Mouse (Mus musculus) c-Kit-positive CD71-negative TER-119-negative erythroid progenitor cells, embryonic 14.5 days (primary cell): ENCODE measurements around the gene Ddx1.
"Not testable (repeated sequence)": the region's sequence is repeated elsewhere in the genome, so short reads cannot be mapped to it uniquely, and the experiment has no call there.

Experiments
- DNase-seq: peaks from one replicate; pipeline ENCODE4 v3.0.0-alpha.2; 2013; ENCODE audit warnings: low read depth

Gene Ddx1

DNA sequence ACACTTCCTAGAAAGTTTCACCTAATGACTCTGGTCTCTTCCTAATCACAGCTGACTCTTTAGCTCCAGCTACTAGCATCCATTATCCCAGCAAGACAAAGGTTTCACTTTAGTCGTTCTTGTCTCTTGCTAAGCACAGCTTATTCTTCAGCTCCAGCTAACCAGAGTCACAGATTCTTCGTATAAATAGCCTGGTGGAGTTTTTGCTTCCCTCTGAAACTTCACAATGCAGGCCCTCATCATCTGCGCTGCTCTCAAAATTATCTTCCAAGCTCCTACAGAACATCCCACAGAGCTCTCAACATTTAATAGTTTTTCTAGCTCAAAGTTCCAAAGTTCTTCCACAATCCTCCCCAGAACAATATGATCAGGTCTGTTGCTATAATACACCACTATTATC is 43.3 kb downstream of the Ddx1 start:
- DNase-seq = no peak

DNA sequence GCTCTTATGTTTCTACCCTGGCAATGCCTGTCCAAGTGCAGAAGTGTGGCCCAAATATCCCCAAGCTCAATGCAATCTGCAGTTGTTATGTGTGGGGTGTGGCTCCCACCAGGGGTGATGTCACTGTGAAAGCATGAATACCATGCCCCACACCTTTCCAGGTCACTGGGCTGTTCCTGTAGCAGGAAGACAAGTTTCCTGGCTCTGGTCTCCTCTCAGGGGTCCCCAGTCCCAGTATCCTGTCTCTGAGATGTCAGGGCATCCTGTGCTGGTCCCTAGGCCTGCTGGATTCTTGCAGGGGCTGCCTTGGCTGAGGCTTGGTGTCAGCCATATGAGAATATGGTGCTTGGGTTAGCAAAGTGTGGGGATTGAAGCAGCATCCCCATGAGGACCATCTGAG is 46.7 kb downstream of the Ddx1 start:
- no peak for DNase-seq

DNA sequence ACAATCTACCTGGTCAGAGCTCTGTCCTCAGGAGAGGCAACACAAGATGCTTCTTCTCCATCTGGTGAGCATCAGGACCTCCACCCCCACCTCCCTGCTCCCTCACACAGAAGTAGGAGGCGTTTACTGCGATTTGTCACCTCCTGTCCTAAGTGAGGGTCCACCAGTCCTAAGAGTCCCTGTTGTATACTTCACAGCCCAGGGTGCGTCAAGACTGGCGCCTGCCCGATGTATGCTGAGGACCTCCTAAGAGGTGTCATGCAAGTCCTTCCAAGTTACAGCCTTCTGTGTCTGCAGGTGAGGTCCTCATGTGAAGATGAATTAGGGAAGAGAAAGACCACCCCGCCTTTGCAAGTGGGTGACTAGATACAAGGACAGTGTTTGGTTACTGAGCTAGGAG is 48.4 kb downstream of the Ddx1 start:
- DNase-seq = no peak

DNA sequence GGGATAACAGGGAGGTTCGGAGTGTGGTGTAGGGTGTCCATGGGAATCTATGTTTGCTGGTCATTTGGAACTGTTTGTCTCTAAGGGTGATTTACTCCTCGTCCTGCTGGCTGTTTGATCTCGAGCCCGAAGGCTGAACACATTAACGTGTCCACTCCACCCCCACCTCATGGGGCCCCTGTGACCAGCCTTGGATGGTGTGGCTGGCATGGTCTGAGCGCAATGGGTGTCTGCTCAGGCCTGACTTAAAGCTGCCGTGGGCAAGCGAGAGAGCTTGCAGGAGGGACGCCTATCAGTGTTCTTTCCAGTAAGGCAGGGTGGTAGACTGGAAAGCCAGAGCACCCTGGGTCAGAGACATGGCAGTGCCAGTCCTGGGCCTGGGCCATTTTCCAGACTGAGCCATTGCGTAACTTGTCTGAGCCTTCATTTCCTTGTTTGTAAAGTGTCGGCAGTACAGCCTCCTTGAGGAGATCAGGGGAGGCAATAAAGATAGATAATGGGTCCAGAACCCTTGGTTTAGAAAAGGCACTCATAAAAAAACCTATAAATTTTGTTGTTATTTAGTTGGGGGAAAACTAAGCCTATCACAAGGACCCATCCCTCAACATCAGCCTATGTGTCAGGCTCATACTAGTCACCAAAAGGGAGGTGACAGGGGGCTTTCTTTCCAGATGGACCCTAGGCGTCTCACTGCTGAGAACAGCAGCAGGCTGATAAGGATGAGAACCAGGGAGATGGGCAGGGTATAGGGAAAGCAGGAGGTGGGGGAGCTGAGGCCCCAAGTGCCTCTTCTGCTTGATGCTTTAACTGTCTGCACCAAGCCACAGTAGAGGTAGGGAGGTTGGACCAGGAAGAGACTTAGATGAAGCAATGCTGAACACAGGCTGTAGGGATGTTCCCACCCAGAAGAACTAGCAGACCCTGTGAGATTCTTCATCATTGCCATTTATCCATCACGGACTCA is 49.4 kb downstream of the Ddx1 start:
- no peak for DNase-seq

DNA sequence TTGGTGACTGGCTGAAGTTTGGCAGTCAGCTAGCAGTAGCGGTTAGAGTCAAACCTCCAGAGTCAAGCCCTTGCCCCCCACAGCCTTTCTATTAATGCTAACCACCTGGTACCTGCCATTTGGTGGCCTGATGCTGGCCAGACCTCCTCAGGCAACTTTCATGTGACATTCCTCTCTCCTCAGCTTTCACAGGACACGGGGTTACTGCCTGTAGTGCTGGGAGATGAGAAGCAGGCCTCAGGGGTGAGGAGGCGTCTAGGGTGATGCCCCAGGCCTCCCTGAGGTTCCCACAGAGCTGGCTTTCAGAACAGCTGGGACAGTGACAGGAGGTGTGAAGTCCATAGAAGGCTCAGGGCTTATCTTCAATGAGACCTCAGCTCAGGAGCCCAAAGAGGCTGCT is 50.9 kb downstream of the Ddx1 start:
- DNase-seq = no peak

DNA sequence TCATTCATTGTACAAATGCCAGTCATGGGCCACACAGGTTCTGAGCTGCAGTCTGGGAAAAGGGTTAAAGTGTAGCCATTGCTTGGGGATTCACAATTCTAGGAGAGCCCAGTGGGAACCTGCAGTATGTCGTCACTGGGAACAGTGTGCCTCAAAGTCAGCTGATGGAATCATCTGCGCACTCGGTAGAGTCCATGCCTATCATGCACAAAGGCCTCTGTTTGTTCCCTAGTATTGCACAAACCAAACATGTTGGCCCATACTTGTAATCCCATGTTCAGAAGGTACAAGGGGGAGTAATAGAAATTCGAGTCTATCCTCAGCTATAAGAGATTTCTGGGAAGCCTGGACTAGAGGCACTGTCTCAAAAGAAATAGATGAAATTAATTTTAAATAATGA is 52.9 kb downstream of the Ddx1 start:
- no peak for DNase-seq

DNA sequence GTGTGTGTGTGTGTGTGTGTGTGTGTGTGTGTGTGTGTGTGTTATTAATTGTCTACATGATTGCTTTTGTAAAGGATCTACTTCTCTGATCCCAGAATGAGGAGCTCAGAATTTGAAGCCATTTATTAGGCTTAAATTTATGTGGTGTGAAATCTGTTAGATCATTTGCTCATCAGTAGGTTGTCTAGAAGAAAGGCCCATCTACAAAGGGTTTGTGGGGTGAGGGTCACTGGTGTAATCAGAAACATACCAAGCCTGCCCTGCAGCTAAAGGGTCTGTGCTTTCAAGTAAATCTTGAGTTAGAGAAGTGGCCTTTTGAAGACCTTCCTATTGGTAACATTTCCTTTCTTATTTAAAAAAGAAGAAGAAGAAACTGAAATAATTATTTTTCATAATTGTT is 53.5 kb downstream of the Ddx1 start:
- no peak for DNase-seq

DNA sequence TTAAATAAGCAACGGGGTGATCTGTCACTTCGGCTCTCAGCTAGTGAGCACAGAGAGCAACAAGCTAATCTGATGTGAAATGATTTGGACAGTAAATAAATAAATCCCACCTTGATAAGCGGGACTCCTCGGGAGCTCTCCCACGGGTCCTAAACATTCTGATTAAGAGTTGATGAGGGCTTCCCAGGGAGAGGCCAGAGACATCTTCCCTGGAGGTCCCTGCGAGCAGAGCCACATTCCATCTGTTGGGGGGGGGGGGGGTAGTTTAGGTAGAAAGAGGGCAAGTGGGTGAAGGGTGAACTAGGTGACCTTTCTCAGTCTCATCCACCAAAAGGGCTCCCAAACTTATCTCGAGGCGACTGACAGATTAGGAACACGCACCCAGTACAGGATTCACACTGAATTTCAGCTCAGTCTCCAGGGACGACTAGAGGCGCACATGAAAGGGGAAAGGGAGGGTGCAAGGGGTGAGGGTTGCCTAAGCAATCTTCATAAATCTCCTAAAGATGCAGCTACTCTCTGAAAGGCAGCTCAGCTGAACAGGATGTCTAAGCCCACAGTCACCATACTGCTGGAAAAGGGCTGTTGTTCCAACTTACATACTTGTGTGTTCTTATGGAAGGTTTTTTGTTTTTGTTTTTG is 60.8 kb downstream of the Ddx1 start:
- no peak for DNase-seq

DNA sequence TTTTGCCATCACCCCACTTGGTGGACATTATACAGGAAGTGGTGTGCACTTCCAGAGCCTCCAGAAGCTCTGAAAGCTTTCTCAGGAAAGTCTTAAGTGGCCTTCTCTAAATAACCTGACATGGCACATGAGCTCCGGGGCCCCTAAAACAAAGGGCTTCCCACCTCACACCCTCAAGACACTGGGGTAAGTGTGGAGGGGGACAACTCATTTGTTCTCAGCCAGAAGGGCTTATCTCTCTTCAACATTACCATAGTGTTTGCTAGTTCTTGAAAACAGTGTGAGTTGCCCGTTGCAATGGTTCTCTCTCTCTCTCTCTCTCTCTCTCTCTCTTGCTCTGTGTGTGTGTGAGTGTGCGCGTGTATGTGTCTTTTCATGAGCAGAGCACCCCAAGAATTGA is 62.8 kb downstream of the Ddx1 start:
- no peak for DNase-seq

DNA sequence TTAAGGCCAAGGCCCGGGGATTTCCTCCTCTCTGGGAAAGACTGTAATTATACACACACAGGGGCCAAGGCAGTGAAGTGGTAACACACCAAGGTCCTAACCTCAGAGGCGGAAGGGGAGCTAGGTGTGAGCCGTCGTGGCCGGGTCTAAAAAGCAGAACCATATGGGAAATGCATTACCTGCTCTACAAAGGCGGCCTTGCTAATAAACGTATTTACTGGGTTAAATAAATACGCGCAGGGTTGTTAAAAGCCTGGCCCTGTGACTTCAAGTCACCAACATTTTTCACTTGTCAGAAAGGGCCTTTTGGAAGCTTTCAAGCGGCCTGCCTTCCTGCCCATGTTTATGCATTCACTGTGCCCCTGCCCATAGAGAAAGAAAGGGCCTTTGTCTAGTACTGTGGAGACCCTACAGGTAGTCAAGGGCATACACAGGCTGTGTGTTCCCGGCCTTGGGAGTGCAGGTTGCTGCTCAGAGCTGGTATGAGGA is 64.1 kb downstream of the Ddx1 start:
- DNase-seq = no peak

DNA sequence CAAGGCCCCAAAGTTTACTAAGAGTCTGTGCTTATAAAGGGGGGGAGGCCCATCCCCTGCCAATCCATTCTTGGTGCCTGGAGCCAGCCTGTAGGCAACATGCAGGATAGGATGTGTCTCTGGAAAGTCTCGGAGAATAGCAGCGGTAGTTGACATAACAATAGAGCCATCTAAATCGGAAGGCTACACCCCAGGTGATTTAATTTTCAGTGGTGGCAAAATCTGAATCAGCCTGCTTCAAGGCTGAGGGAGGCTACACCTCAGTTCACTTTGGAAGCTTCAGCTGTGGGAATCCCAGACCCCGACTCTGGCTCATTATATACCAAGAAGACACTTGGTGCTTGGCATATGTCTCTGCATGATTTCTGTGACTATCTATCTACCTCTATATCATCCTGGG is 64.9 kb downstream of the Ddx1 start:
- DNase-seq = not testable (repeated sequence)

DNA sequence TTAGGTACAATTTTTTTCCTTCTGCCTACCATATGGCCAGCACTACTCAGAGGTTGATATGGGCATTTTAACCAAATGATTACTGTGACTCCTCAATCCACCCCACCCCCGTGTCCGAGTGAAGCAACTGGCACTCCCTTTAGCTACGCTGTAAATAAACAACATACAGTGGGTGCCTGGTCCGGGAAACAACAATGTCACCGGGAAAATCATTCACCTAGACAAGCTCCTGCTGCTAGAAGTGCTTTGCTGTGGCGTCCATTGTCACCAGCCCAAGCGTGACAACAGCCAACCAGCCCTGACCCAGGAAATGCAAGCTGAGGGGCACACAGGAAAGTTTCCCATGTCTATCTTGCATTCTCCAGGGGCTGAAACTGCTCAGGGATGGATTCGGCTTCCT is 66.8 kb downstream of the Ddx1 start:
- no peak for DNase-seq

DNA sequence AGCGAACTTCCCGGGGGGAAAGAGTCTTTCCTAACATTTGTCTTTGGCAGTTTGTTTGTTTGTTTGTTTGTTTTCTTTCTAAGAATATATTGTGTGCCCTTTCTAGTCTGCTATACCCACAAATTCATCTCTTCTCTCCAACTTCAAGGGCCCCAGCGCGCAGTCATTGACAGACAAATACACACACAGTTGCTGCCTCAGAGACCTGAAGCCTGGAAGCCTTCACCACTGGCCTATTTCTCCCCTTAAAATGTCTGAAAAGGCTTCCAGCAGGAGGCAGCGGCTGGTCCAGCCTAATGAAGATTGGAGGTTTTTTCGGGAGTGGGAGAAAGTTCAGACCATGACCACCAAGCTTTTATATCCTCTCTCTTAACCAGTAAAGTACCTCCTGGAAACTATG is 67.3 kb downstream of the Ddx1 start:
- no peak for DNase-seq

DNA sequence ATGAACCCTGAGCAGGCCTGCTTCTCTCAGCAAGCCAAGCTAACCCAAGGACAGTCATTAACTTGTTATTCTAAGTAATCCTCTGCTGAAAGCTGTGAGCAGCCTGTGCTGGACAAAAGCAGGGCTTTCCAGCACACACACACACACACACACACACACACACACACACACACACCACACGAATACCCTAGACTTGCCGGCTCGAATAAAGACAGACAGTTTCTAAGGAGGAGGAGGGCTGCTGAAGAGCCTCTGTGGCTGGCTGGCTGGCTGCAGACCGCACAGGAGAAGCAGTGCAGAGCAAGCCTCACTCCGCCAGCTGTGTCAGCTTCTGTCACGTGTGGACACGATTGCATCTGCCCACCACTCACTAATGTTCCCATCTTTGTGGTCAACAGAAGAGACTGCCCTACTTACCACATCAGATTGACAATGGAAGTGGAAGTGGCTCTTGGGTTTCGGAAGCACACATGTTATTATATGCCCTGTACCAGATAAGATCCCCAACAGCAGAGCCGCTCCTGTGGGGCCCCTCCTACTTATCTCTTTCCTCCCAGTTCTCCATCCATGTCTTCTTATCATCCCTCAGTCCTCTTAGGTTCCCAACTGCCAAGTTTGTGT is 68.2 kb downstream of the Ddx1 start:
- DNase-seq = peak; percentile 54

DNA sequence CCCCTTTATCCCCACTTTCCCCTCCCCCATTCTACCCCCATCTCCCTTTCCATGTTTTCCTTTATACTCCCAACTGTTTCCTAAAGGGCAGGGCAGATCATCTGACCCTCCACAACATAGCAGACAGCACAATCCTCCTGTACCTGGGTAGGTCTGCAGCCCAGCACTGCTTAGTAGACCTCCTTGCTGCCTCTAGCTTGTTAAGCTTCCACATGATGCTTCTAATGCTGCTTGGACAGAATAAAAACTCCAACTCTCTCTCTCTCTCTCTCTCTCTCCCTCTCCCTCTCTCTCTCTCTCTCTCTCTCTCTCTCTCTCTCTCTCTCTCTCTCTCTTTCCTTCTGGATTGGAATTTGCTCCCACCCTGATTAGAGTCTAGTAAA is 68.7 kb downstream of the Ddx1 start:
- DNase-seq = no peak

DNA sequence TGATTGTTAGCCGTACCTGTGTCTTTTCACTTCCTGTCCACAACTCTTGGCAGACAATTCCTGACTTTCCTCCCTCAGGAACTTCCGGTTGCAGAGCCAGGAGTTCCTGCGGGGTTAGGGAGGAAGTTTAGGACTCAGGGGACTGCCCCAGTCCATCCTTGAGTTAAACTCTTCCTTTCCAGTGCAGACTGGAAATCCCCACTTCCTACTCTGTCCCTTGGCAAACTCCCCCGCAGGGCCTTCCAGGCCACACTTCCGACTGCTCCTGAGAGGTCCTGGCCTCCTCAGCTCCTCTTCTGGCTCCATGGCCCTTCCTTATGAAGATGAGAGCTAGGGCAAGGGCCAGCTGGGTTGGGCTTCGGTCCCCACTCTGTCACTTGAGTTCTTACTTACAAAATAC is 71.4 kb downstream of the Ddx1 start:
- DNase-seq = no peak

DNA sequence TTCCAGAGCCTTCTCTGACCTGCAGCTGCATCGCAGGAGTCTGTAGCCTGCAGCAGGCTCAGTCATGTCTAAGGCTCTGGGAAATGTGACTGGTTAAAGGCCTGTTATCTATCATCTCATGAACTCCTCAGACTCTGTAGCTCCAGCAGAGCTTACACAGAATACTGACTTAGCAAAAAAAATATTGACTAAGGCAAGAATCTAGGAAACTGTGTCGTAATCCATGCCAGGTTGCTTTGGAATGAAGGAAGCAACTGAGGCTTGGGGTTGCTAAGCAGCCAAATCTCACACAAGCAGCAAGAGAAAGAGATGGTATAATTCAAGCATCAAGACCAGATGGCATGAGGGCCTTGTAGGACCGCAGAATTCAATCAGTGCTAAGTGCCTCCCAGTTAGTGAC is 72.1 kb downstream of the Ddx1 start:
- DNase-seq = no peak

DNA sequence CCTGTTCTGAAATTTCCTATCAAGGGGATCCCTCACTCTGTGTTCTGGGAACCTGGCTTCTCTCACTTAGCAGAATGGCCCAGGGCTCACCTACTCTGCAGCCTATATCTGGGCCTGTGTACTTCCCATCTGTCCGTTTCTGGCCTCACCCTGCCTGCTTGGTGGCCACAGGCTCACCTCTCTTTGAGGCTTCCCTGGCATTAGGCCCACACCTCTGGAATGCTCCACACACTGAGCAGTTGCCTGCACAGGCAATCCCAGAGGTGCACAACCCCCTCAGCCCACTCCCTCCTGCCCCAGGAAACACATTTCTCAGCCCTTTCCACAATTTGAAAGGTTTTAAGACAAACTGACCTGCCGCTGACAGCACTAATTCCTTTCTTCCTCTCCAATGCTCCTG is 72.9 kb downstream of the Ddx1 start:
- DNase-seq = no peak

DNA sequence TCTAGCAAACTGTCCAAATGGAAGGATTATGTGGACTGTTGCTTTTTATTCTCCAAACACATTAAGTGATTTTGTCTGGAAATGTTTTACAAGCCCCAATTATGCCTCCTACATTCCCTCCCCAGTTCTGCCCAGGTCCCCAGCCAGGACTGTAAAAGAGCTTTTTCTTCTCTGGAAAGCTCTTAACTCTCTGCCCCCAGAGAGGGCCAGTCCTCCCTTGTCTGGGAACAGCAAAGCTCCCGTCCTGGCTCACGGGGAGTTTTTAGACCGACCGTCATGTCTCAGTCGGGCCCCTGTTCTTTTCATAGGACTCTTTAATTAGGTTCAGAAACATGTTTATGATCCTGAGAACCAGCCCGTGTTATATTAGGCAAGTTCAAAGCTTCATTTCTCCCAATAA is 75.0 kb downstream of the Ddx1 start:
- DNase-seq = no peak

DNA sequence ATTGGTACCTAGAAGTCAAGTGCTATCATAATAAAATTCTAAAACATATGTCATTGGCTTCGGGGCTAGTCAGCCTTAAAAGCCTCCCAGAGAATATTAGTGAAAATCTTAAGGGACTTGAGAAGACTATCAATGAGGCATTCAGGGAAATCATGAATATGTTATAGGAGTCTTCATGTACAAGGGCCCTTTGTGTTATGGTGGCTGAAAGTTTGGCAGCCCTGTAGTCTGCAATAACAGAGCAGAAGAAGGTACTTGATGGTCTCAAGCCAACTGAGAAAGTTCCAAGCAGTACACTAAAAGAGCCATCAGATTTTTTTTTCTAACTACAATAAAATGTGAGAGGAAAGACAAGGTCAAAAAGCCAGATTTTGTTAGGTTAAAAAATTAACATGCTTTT is 80.9 kb downstream of the Ddx1 start:
- no peak for DNase-seq

DNA sequence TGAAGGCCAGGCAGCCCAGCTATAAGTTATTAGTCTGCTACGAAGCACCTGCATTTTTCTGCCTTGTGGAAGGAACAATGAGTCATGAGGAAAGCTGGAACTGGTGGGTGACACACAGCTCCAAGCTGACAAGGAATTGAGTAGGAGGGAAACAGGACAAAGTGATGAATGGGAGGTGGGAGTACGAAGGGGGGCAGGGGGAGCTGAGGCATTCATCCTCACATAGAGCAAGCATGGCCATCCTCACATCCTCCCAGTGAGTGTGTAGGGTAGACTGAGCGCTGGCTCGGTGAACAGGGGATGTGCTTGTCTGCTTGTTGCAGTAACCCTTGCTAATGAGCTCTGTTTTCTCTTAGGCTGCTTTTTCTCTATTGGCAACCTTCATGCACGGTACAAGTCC is 81.9 kb downstream of the Ddx1 start:
- DNase-seq = no peak
